Mouse (Mus musculus): ENCODE measurements at regions not wholly inside any gene's neighbourhood (a gene's known extent, or its start where the extent isn't known, plus 50 kb on each side); places are given as distances from the start of the nearest gene placed in this dataset.

DNA sequence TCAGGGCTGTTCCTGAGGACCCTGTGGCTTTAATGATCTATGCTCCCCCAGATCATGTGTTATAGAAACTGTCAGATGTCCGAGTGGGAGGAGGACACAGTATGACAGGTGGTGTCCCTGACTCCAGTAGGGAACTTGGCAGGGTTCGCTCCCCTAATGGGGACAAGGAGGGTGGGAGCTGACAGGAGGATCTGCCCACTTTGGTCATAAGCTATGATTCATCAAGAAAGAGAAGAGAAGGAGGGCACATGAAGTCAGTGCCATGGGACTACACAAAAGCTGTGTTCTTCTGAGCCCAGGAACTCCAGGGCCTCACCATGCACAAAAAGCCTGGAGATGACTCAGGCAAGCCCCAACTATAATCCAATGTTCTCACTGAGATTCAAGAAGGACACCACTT lies 162.2 kb upstream of the Brinp1 start:
- H3K36me3 ChIP-seq (ENCODE audit: control insufficient read depth, insufficient read depth, low read length) = no peaks in the 10 kb centered on the region
- H3K9ac ChIP-seq (replicated peaks; ENCODE audit: low read depth, low read length) = no peak overlapping the region
- no peak overlapping the region for H3K4me3 ChIP-seq (ENCODE audit: low read depth, low read length)
- WGBS = 82% methylated on average over 2 of the region's 2 CpGs
- H3K9me3 ChIP-seq (ENCODE audit: control insufficient read depth, low read depth, low read length) = no peaks in the 10 kb centered on the region
- no peak overlapping the region for H3K27ac ChIP-seq (ENCODE audit: low read length)
- H3K27me3 ChIP-seq (ENCODE audit: control insufficient read depth, insufficient read depth, low read length) = no peaks in the 10 kb centered on the region
- H3K4me1 ChIP-seq (ENCODE audit: control insufficient read depth, insufficient read depth, low read length) = no peaks in the 10 kb centered on the region
- ATAC-seq (ENCODE audit: insufficient number of reproducible peaks, insufficient read depth, low FRiP score, low read depth) = no peak
- no peak overlapping the region for H3K4me2 ChIP-seq (replicated peaks; ENCODE audit: low read depth, low read length)

DNA sequence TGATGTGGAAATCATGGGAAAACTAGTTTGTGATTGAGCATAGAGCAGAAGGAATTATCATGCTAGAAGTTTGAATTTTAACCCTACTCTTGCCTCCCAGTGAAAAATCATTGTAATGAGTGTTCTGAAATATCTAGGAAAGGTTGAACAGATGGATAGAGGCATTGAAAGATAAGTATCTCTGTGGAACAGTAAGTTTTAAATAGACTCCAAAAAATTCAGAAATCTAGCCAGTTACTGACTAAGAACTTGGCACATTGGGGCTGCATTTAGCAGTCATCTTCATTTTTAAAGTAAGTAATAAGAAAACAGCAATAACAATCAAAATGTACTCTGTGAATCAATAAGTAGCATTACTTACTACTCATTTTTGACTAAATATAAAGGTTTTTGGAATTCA lies 151.0 kb upstream of the Brinp1 start:
- no peak for ATAC-seq (ENCODE audit: insufficient number of reproducible peaks, insufficient read depth, low FRiP score, low read depth)
- Histone ChIP-seq H3K4me2 (replicated peaks; ENCODE audit: low read depth, low read length) (no peak overlapping the region), H3K4me1 (ENCODE audit: control insufficient read depth, insufficient read depth, low read length) (no peaks in the 10 kb centered on the region), H3K36me3 (ENCODE audit: control insufficient read depth, insufficient read depth, low read length) (no peaks in the 10 kb centered on the region), H3K4me3 (ENCODE audit: low read depth, low read length) (no peak overlapping the region), H3K9ac (replicated peaks; ENCODE audit: low read depth, low read length) (no peak overlapping the region), H3K9me3 (ENCODE audit: control insufficient read depth, low read depth, low read length) (no peaks in the 10 kb centered on the region), H3K27me3 (ENCODE audit: control insufficient read depth, insufficient read depth, low read length) (no peaks in the 10 kb centered on the region), H3K27ac (ENCODE audit: low read length) (no peak overlapping the region)

DNA sequence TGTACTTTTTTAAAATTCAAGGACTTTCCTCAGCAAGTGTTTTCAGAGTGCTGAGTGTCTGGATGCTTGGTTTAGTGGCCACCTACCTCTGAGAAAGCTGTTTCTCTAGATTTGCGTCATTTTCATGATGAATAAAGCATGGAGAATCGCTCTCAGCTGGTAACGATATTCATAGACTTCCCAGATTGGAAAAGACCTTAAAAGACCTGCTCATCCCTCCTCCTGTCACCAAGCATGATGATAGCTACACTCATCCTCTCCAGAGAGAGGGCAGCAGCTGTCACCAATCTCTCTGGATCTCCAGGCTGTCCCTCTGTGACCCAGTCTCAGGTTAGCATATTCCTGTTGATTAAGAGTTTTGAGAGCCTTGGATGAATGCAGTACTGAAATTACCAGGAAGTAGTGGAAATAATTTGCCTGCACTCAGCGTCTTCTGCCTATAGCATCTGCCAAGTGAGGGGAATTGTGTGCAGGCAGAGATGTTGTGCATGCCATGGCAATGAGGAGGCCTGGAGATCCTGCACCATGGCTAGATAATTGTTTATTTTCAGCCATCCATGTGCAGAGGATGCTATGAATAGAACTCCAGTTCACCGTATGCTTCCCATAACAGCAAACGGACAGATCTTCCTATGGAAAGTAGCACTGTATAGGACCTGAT lies 141.7 kb upstream of the Brinp1 start:
- Histone ChIP-seq H3K36me3 (ENCODE audit: control insufficient read depth, insufficient read depth, low read length) (no peaks in the 10 kb centered on the region), H3K27me3 (ENCODE audit: control insufficient read depth, insufficient read depth, low read length) (no peaks in the 10 kb centered on the region), H3K9ac (replicated peaks; ENCODE audit: low read depth, low read length) (no peak overlapping the region), H3K27ac (ENCODE audit: low read length) (no peak overlapping the region), H3K4me2 (replicated peaks; ENCODE audit: low read depth, low read length) (no peak overlapping the region), H3K4me1 (ENCODE audit: control insufficient read depth, insufficient read depth, low read length) (no peaks in the 10 kb centered on the region), H3K4me3 (ENCODE audit: low read depth, low read length) (no peak overlapping the region), H3K9me3 (ENCODE audit: control insufficient read depth, low read depth, low read length) (no peaks in the 10 kb centered on the region)
- WGBS = 88% methylated on average over 6 of the region's 6 CpGs
- ATAC-seq (ENCODE audit: insufficient number of reproducible peaks, insufficient read depth, low FRiP score, low read depth) = no peak

DNA sequence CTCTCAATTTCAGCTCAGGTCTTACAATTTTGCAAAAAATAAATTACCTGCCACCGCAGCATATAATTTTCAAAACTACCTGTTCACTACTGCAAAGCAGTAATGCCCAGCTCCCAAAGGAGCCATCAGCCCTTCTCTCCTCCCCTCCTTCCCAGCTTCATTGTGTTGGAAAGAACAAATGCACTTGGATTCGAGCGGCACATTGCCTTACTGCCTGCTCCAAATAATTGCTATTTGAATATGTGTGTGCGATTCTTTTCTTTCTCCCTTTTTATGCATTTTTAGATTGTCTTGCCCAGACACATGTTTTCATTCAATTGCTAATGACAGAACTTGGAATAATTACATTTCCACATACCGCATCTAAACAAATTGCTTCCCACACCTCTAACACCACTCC lies 123.9 kb upstream of the Brinp1 start:
- Histone ChIP-seq H3K27ac (ENCODE audit: low read length) (no peak overlapping the region), H3K27me3 (ENCODE audit: control insufficient read depth, insufficient read depth, low read length) (no peaks in the 10 kb centered on the region), H3K4me2 (replicated peaks; ENCODE audit: low read depth, low read length) (no peak overlapping the region), H3K9me3 (ENCODE audit: control insufficient read depth, low read depth, low read length) (no peaks in the 10 kb centered on the region), H3K9ac (replicated peaks; ENCODE audit: low read depth, low read length) (no peak overlapping the region), H3K4me3 (ENCODE audit: low read depth, low read length) (no peak overlapping the region), H3K4me1 (ENCODE audit: control insufficient read depth, insufficient read depth, low read length) (no peaks in the 10 kb centered on the region), H3K36me3 (ENCODE audit: control insufficient read depth, insufficient read depth, low read length) (no peaks in the 10 kb centered on the region)
- WGBS = 89% methylated on average over 5 of the region's 5 CpGs
- no peak for ATAC-seq (ENCODE audit: insufficient number of reproducible peaks, insufficient read depth, low FRiP score, low read depth)

DNA sequence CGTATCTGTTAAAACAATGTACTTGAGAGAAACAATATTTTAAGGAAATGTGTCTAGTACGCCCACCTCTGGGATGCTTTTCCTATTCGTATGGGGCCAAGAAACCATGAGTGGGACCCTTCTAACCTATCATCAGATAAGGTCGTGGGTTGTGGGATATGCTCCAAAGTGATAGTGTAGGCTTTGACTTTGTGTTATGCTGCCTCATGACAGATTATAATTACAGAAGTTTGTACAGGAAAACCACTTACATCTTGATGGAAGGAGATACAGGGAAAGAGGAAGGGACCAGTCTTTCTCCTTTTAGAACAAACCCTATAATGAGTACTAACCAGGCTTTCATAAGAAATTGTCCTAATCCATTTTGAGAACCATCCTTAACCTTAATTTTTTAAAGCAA lies 123.1 kb upstream of the Brinp1 start:
- no peak overlapping the region for H3K4me3 ChIP-seq (ENCODE audit: low read depth, low read length)
- no peaks in the 10 kb centered on the region for H3K27me3 ChIP-seq (ENCODE audit: control insufficient read depth, insufficient read depth, low read length)
- 79% methylated on average over 4 of the region's 4 CpGs for WGBS
- no peaks in the 10 kb centered on the region for H3K4me1 ChIP-seq (ENCODE audit: control insufficient read depth, insufficient read depth, low read length)
- H3K4me2 ChIP-seq (replicated peaks; ENCODE audit: low read depth, low read length) = no peak overlapping the region
- H3K36me3 ChIP-seq (ENCODE audit: control insufficient read depth, insufficient read depth, low read length) = no peaks in the 10 kb centered on the region
- no peak for ATAC-seq (ENCODE audit: insufficient number of reproducible peaks, insufficient read depth, low FRiP score, low read depth)
- no peak overlapping the region for H3K9ac ChIP-seq (replicated peaks; ENCODE audit: low read depth, low read length)
- no peak overlapping the region for H3K27ac ChIP-seq (ENCODE audit: low read length)
- no peaks in the 10 kb centered on the region for H3K9me3 ChIP-seq (ENCODE audit: control insufficient read depth, low read depth, low read length)

DNA sequence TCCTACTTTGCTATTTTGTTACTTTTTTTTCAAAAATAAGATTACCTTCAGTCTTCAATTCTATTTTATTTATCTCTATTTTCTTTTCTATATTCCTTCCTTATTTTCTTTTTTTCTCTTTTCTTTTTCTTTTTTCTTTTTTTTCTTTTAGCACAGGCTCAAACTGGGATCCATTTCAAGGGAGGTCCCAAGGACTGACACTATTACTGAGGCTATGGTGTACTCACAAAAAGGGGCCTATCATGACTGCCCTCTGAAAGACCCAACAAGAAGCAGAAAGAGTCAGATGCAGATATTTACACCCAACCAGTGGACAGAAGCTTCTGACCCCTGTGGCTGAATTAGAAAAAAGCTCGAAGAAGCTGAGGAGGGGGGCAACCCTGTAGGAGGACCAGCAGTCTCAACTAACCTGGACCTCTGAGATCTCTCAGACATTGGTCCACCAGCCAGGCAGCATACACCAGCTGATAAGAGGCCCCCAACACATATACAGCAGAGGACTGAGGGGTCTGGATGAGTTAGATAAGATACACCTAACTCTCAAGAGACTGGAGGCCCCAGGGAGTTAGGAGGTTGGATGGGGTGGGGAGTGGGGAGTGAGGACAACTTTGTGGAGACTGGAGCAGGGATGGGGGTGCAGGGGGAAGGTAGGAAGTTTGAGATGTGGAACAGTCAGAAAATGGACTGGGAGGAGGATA lies 85.6 kb upstream of the Brinp1 start:
- no peak overlapping the region for H3K4me2 ChIP-seq (replicated peaks; ENCODE audit: low read depth, low read length)
- ATAC-seq (ENCODE audit: insufficient number of reproducible peaks, insufficient read depth, low FRiP score, low read depth) = peak; percentile 71; the same call in 1 of the 2 replicates
- 52% methylated on average over 1 of the region's 1 CpGs for WGBS

DNA sequence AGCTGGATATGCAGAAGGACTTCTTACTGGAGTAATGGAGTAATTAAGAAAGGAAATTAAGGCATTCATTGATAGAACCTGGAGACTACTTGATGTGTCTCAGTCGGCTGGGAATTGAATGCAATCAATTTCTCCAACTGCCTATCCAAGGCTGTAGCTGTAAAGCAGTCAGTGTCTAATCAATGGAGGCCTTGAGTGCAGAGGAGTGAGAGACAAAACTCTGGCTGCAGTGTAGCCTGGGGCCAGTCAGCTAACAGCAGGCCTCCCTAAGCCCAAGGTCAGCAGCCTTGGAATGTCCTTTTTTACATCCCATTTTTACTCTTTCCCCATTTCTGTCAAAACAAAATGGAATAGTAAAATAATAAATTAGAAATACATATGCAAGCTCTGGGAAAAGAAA lies 80.0 kb upstream of the Brinp1 start:
- no peak overlapping the region for H3K27ac ChIP-seq (ENCODE audit: low read length)
- no peaks in the 10 kb centered on the region for H3K4me1 ChIP-seq (ENCODE audit: control insufficient read depth, insufficient read depth, low read length)
- H3K36me3 ChIP-seq (ENCODE audit: control insufficient read depth, insufficient read depth, low read length) = no peaks in the 10 kb centered on the region
- 53% methylated on average over 1 of the region's 1 CpGs for WGBS
- no peaks in the 10 kb centered on the region for H3K27me3 ChIP-seq (ENCODE audit: control insufficient read depth, insufficient read depth, low read length)
- no peak overlapping the region for H3K4me2 ChIP-seq (replicated peaks; ENCODE audit: low read depth, low read length)
- H3K4me3 ChIP-seq (ENCODE audit: low read depth, low read length) = no peak overlapping the region
- no peak for ATAC-seq (ENCODE audit: insufficient number of reproducible peaks, insufficient read depth, low FRiP score, low read depth)
- H3K9ac ChIP-seq (replicated peaks; ENCODE audit: low read depth, low read length) = no peak overlapping the region
- H3K9me3 ChIP-seq (ENCODE audit: control insufficient read depth, low read depth, low read length) = no peaks in the 10 kb centered on the region

More for the DNA sequence above, 85.6 kb upstream of the Brinp1 start:
- Histone ChIP-seq H3K9ac (replicated peaks; ENCODE audit: low read depth, low read length) (no peak overlapping the region), H3K27me3 (ENCODE audit: control insufficient read depth, insufficient read depth, low read length) (no peaks in the 10 kb centered on the region), H3K4me3 (ENCODE audit: low read depth, low read length) (no peak overlapping the region), H3K36me3 (ENCODE audit: control insufficient read depth, insufficient read depth, low read length) (no peaks in the 10 kb centered on the region), H3K27ac (ENCODE audit: low read length) (no peak overlapping the region), H3K4me1 (ENCODE audit: control insufficient read depth, insufficient read depth, low read length) (no peaks in the 10 kb centered on the region), H3K9me3 (ENCODE audit: control insufficient read depth, low read depth, low read length) (no peaks in the 10 kb centered on the region)

DNA sequence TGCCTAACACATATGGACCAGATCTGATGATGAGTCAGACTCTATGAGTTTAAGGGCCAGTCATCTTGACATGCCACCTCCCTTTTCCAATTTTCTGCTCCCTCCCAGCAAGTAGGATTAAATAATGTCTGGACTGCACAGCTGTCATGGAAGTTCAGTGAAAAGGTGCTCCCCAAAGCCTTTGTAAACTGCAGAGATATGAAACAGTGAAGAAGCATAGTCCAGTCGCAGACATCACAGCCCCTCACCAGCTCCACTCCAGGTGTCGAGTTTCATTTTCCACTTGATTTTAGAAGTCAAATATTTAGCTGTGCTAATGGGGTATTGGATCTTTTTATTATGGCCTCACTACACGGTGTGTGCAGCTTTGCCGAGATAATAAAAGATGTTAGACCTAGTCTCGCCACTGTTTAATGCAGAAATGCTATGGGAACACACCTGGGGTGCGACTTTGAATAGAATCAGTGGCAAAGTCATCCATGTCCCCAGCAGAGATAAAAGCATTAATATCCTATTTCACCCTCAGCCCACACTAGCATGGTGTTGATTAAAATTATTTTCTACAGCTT lies 66.0 kb upstream of the Brinp1 start:
- Histone ChIP-seq H3K4me2 (replicated peaks; ENCODE audit: low read depth, low read length) (no peak overlapping the region), H3K4me3 (ENCODE audit: low read depth, low read length) (no peak overlapping the region), H3K4me1 (ENCODE audit: control insufficient read depth, insufficient read depth, low read length) (no peaks in the 10 kb centered on the region), H3K27me3 (ENCODE audit: control insufficient read depth, insufficient read depth, low read length) (no peaks in the 10 kb centered on the region), H3K9me3 (ENCODE audit: control insufficient read depth, low read depth, low read length) (no peaks in the 10 kb centered on the region), H3K9ac (replicated peaks; ENCODE audit: low read depth, low read length) (no peak overlapping the region), H3K27ac (ENCODE audit: low read length) (no peak overlapping the region), H3K36me3 (ENCODE audit: control insufficient read depth, insufficient read depth, low read length) (no peaks in the 10 kb centered on the region)
- no peak for ATAC-seq (ENCODE audit: insufficient number of reproducible peaks, insufficient read depth, low FRiP score, low read depth)
- WGBS = 36% methylated on average over 6 of the region's 6 CpGs
